Mouse (Mus musculus) effector memory CD4-positive, alpha-beta T cell, adult 7 months (primary cell): ENCODE measurements around the gene Lax1. TPM values are rescaled to one million over a fixed set of nuclear protein-coding genes. Genes with fewer than 3 reads are reported as not detected.

Experiments
- polyA plus RNA-seq: library from polyadenylated mRNA; unstranded; fragments of 100-300 nt; shearing (Covaris generic); gene quantifications from one replicate; pipeline ENCODE4 v1.2.1, GENCODE M21; 2017

Gene Lax1
- 101 TPM for polyA plus RNA-seq

DNA sequence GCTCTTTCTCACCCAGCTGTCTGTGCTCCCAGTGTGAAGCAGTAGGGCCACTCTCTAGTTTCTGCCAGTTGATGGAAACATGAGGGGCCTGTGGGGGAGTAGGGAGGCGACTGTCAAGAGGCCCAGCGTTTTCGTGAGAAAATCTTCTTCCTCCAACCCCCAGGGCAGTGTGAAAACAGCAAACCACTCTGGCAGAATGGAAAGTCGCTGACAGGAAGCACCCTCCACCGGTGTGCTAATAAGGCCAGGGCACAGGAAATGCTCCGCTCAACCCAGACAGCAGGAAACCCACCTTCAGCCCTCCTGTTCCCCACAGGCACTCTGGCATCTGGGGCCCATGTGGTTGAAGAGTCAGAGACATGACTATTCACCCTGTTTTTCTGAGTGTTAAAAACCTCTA lies at the start of gene Lax1:
Lax1 (minus strand) TSS at position 212 of the 400 bp plus-strand sequence.

GRCm38 (mm10) chr1:133661203-133661933 lies 28.5 kb downstream of the Lax1 start, which contains the start of gene Gm38394:
Gm38394 (minus strand) TSS chr1:133661318.

DNA sequence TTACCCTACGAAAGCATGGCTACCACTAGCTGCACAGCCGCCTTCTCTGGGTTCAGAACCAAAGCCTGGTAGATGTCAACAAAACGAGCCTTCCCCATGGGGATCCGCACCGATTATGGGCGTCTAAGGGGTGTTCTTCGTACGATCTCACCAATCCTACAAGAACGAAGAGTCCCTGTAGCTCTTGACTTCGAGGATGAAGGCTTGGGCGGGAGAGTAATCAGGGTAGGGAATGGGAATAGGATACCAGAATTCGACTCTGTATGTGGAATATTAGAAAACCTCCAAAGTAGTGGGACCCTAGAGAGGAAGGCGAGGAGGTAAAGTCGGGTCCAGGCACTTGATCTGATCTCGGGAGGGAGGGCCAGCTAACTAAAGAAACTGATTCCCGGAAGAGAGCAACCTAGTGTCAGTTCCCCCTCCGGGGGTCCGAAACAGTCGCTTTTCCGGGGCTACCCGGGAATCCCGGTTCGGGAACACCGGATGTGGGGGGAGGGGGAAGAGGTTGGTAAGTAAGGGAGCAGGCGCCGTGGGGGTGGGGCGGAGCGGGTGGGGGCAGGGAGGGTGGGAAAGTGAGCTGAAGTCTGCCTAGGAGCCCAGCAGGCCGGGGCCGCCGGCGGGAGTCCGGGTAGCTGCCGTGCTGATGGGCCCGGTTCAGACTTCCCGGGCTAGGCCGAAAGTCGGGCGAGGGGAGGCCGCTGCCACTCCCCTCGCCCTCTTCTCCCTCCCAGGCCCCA lies 29.3 kb downstream of the Lax1 start, which contains the start of gene Zbed6:
Zbed6 (minus strand) TSS at position 420 of the 737 bp plus-strand sequence.

Other genes starting within 250 kb of the Lax1 start
- 198 TPM for gene Snrpe, start 79.8 kb downstream of the Lax1 start, polyA plus RNA-seq
- not detected for gene Zbed6, start 29.2 kb downstream of the Lax1 start, polyA plus RNA-seq
- 2.8 TPM for gene Gm38394, start 28.8 kb downstream of the Lax1 start, polyA plus RNA-seq
- 9.1 TPM for gene Atp2b4, start 110.9 kb upstream of the Lax1 start, polyA plus RNA-seq
- not detected for gene Optc, start 217.9 kb upstream of the Lax1 start, polyA plus RNA-seq
- gene Prelp, start 231.3 kb upstream of the Lax1 start, polyA plus RNA-seq = not detected